ENCODE assay signal across 16 mouse cellular contexts in the genomic region with DNA sequence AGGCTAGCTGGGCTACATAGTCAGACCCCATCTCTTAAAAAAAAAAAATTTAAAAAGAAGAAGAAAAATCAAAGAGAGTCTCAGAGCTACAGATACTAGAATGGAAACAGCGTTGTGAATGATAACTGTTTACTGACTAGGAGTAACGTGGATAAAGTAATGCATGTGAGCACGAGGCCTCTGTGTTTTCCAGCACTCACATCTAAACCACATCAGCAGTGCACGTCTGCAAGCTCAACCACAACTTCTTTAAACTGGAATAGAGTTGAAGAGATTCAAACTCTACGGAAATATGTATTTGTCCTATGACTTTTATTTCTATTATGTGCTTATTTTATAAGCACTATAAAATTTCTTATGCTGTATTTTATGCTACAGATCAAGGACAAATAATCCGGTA.
"Had no signal": no experiment of that assay in that cellular context is flagged by ENCODE, and none has a peak within 500 bp of the region (broad histone marks: within the 10 kb centered on the region; RNA-seq: fewer than 3 reads in every experiment).

No protein-coding gene starts in this region.

- H3K9me3 ChIP-seq: liver, embryonic 13.5 days; midbrain, embryonic 13.5 days had no signal

- H3K27me3 ChIP-seq: liver, embryonic 13.5 days; midbrain, embryonic 13.5 days had no signal

- H3K36me3 ChIP-seq: liver, embryonic 13.5 days; midbrain, embryonic 13.5 days had no signal

- ATAC-seq: intestine, embryonic 16.5 days; midbrain, embryonic 13.5 days; midbrain, embryonic 16.5 days had no signal

- DNase-seq: kidney, adult 18-20 months; kidney, adult 9 months; kidney, postnatal 14 days; kidney, postnatal 4 days; layer of hippocampus, adult 9-11 months; liver, embryonic 13.5 days; lung, adult 2 months; lung, postnatal 36 days; right cerebral cortex, postnatal 4 days; thymus, adult 2 months; thymus, postnatal 14 days had no signal

- H3K27ac ChIP-seq: liver, embryonic 13.5 days; midbrain, embryonic 13.5 days; stomach, postnatal 0 days had no signal

- H3K4me3 ChIP-seq: liver, embryonic 13.5 days; midbrain, embryonic 13.5 days; myocyte had no signal
